Mouse (Mus musculus) lung, embryonic 16.5 days (tissue): Measurements from ENCODE around the gene Rptor. TPM values are rescaled to one million over a fixed set of nuclear protein-coding genes. Genes with fewer than 3 reads are reported as not detected.

ENCODE experiments used
- ATAC-seq: fragments of 200-750 bp; cut with Nextera tagmentation; 2 replicates; pipeline ENCODE4 v1.8.0; 2017; ENCODE audit warnings: low read depth, mild to moderate bottlenecking, moderate library complexity
- H3K27ac ChIP-seq: fragments of 300-500 bp; sonication (generic); 2 replicates; pipeline ENCODE4 v1.5.1; 2014; ENCODE audit warnings: mild to moderate bottlenecking, control low read depth, low read length
- H3K27me3 ChIP-seq: fragments of 300-500 bp; sonication (generic); 2 replicates; pipeline ENCODE4 v1.6.1; 2014; ENCODE audit warnings: low read depth, low read length, mixed read lengths; ENCODE audit not compliant: control insufficient read depth, insufficient read depth
- H3K36me3 ChIP-seq: fragments of 300-500 bp; sonication (generic); 2 replicates; pipeline ENCODE4 v1.6.1; 2014; ENCODE audit warnings: low read length; ENCODE audit not compliant: control insufficient read depth, insufficient read depth
- H3K4me1 ChIP-seq: fragments of 300-500 bp; sonication (generic); replicated peaks from 2 replicates; pipeline ENCODE4 v1.6.1; 2014; ENCODE audit warnings: low read length, mixed read lengths; ENCODE audit not compliant: control insufficient read depth, insufficient read depth
- H3K4me2 ChIP-seq: fragments of 300-500 bp; sonication (generic); 2 replicates; pipeline ENCODE4 v1.6.1; 2014; ENCODE audit warnings: low read depth, low read length, control low read depth
- H3K4me3 ChIP-seq: fragments of 300-500 bp; sonication (generic); 2 replicates; pipeline ENCODE4 v1.5.1; 2014; ENCODE audit warnings: mild to moderate bottlenecking, low read length, control low read depth
- H3K9ac ChIP-seq: fragments of 300-500 bp; sonication (generic); 2 replicates; pipeline ENCODE4 v1.6.1; 2014; ENCODE audit warnings: low read length, control low read depth
- H3K9me3 ChIP-seq: fragments of 300-500 bp; sonication (generic); 2 replicates; pipeline ENCODE4 v1.6.1; 2016; ENCODE audit warnings: low read length; ENCODE audit not compliant: control insufficient read depth
- WGBS: fragments of 180-500 bp; shearing (Covaris S2); extraction: QIAGEN DNeasy Blood & Tissue Kit; methylation state at CpG from one replicate; pipeline ENCODE4 v1.1.7; 2014; 5-methylcytosine and 5-hydroxymethylcytosine counted together
- polyA plus RNA-seq: library from polyadenylated mRNA; unstranded; fragments of >200 nt; fragmentation: Nextera tagmentation; extraction: Ambion mirVana; gene quantifications from 2 replicates; pipeline ENCODE4 v1.2.1, GENCODE M21; 2015

Rptor gene
- polyA plus RNA-seq, 1 experiment from 2014 or later: 7.1 TPM

GRCm38 (mm10) chr11:119937772-119938502 is 335.2 kb downstream of the Rptor start:
- Histone ChIP-seq H3K4me3 (no peak overlapping the region), H3K9ac (peak overlapping the region; percentile 12), H3K36me3 (no peaks in the 10 kb centered on the region), H3K27me3 (no peaks in the 10 kb centered on the region), H3K9me3 (no peaks in the 10 kb centered on the region), H3K4me2 (no peak overlapping the region), H3K27ac (peak overlapping the region; percentile 19; the same call in 1 of the 2 replicates), H3K4me1 (peaks cover 50% of the 10 kb centered on the region)
- no peak for ATAC-seq
- 55% methylated on average over 19 of the region's 19 CpGs for WGBS

DNA sequence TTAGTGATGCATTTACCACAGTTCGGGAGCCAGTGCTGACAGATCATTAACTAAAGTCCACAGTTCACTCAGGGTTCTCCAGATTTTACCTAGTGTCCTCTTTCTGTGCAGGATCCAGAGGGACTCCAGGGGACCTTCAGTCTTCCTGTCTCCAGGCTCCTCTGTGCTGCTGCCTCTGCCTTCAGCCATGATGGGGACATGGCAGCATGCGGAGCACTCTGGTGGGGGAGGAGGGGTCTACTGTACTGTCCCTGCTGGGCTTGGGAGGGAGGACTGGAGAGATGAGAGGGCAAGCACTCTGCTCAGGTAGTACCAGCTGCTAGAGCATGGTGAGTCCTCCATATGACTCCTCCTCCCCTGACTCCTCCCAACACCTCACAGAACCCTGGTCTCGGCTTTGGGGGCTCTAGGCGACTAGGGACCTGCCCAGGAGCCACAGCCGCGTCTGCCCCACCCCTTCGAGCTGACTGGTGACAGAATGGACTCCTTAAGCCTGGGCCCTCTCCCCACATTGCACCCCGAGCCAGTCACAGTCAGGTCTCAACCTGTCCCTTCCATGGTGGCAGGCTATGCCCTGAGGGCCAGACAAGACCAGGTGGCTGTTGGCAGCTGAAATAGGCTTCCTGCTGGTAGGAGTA is 336.5 kb downstream of the Rptor start:
- Histone ChIP-seq H3K4me3 (no peak overlapping the region), H3K4me1 (peaks cover 53% of the 10 kb centered on the region), H3K36me3 (no peaks in the 10 kb centered on the region), H3K9me3 (no peaks in the 10 kb centered on the region), H3K27ac (no peak overlapping the region), H3K27me3 (no peaks in the 10 kb centered on the region), H3K4me2 (no peak overlapping the region), H3K9ac (no peak overlapping the region)
- WGBS: 56% methylated on average over 8 of the region's 8 CpGs
- no peak for ATAC-seq

- 71% methylated on average over 4 of the region's 4 CpGs for WGBS
These were observed 337.0 kb downstream of the Rptor start for GRCm38 (mm10) chr11:119939711-119940106.

DNA sequence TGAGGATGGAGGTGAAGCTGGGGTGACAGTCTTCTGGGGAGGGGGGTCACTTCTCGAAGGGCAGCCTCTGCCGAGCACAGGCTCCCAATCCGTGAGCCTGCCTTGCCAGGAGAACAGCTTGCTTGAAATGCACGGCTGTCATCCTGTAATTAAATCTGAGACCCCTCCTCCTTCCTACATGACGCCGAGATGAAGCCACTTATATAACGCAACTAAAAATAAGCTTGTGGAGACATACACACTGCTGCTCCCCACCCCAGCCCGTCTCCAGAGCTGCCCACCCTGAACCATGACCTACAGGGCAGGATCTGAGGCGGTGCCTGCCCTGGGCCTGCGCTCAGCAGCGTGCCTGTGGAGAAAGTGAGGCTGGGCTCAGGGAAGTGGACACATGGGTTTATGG is 337.4 kb downstream of the Rptor start:
- Histone ChIP-seq H3K27ac (no peak overlapping the region), H3K4me2 (no peak overlapping the region), H3K9me3 (no peaks in the 10 kb centered on the region), H3K4me1 (peaks cover 62% of the 10 kb centered on the region), H3K4me3 (no peak overlapping the region), H3K27me3 (no peaks in the 10 kb centered on the region), H3K9ac (no peak overlapping the region), H3K36me3 (no peaks in the 10 kb centered on the region)
- ATAC-seq: no peak
- 62% methylated on average over 11 of the region's 11 CpGs for WGBS

More at GRCm38 (mm10) chr11:119939711-119940106, 337.0 kb downstream of the Rptor start:
- Histone ChIP-seq H3K36me3 (no peaks in the 10 kb centered on the region), H3K4me1 (peaks cover 58% of the 10 kb centered on the region), H3K9me3 (no peaks in the 10 kb centered on the region), H3K4me2 (no peak overlapping the region), H3K4me3 (no peak overlapping the region), H3K9ac (no peak overlapping the region), H3K27me3 (no peaks in the 10 kb centered on the region), H3K27ac (no peak overlapping the region)
- no peak for ATAC-seq

DNA sequence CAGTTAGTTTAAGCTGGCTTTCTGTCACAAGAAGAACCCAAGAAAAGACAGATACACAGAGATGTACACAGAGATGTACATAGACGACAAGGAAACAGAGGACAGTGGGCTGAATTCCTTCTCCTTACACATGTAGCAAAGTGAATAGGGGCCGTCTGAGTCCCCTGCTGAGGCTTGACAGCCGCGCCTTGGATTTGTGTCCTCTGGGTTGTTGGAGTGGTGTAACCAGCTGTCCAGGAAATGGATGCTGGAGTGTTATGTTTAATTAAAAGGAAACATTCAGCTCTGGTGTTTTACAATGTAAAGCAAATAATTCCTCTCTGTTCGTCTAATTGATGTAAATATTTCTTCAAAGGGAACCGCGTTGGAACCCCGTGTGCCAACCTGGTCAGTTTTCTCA is 339.1 kb downstream of the Rptor start:
- H3K9ac ChIP-seq: peak overlapping the region; percentile 71
- H3K4me1 ChIP-seq: peaks cover 61% of the 10 kb centered on the region
- no peak for ATAC-seq
- no peaks in the 10 kb centered on the region for H3K36me3 ChIP-seq
- 4% methylated on average over 8 of the region's 8 CpGs for WGBS
- H3K27me3 ChIP-seq: no peaks in the 10 kb centered on the region
- H3K27ac ChIP-seq: peak overlapping the region; percentile 88
- peak overlapping the region; percentile 72 for H3K4me3 ChIP-seq
- H3K9me3 ChIP-seq: no peaks in the 10 kb centered on the region
- peak overlapping the region; percentile 76 for H3K4me2 ChIP-seq

GRCm38 (mm10) chr11:119942201-119942726 is 339.6 kb downstream of the Rptor start:
- H3K4me1 ChIP-seq: peaks cover 56% of the 10 kb centered on the region
- peak overlapping the region; percentile 76 for H3K4me2 ChIP-seq
- peak overlapping the region; percentile 88 for H3K27ac ChIP-seq
- peak; percentile 59 for ATAC-seq
- H3K9me3 ChIP-seq: no peaks in the 10 kb centered on the region
- H3K4me3 ChIP-seq: peak overlapping the region; percentile 72
- H3K9ac ChIP-seq: peak overlapping the region; percentile 71
- H3K27me3 ChIP-seq: no peaks in the 10 kb centered on the region
- under 1% methylated on average over 35 of the region's 43 CpGs for WGBS
- H3K36me3 ChIP-seq: no peaks in the 10 kb centered on the region

DNA sequence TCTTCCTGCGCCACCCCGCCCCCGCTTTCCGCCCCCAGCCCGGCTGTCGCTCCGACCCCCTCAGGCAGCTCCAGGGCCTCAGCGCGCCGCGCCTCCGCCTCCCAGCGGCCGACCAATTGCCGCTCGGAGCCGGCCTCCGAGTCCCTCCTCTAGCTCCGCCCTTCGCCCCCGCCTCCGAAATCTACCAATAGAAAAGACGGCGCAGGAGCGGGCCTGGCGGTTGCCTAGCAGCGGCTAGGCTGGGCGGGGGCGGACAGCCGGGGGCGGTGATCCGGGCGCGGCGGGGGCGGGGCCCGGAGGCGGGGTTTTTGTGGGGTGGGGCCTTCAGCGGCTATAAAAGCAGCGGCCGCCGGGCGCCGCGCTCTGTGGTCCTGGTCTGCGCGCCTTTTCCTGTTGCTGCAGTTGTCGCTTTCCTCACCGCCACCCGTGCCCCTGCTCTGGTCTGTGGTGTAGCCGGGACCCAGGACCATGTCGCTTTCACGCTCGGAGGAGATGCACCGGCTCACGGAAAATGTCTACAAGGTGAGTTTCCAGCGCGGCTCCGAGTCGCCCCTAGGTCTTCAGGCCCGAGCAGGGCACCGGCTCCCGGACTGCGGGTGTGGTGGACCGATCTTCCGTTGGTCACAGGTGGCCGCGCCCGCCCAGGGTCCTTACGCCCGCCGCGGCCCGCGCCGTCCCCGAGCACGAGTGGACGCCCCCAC is 340.2 kb downstream of the Rptor start, which contains the start of gene Baiap2:
Gene Baiap2, plus strand, starts transcription at position 37 of the 701 bp plus-strand sequence.
- under 1% methylated on average over 74 of the region's 79 CpGs for WGBS
- Histone ChIP-seq H3K36me3 (no peaks in the 10 kb centered on the region), H3K9ac (peak within 1 kb of the TSS; percentile 82), H3K9me3 (no peaks in the 10 kb centered on the region), H3K27me3 (no peaks in the 10 kb centered on the region), H3K4me1 (peaks cover 50% of the 10 kb centered on the region), H3K27ac (peak within 1 kb of the TSS; percentile 88), H3K4me3 (peak within 1 kb of the TSS; percentile 82), H3K4me2 (peak within 1 kb of the TSS; percentile 93)
- peak; percentile 95 for ATAC-seq

DNA sequence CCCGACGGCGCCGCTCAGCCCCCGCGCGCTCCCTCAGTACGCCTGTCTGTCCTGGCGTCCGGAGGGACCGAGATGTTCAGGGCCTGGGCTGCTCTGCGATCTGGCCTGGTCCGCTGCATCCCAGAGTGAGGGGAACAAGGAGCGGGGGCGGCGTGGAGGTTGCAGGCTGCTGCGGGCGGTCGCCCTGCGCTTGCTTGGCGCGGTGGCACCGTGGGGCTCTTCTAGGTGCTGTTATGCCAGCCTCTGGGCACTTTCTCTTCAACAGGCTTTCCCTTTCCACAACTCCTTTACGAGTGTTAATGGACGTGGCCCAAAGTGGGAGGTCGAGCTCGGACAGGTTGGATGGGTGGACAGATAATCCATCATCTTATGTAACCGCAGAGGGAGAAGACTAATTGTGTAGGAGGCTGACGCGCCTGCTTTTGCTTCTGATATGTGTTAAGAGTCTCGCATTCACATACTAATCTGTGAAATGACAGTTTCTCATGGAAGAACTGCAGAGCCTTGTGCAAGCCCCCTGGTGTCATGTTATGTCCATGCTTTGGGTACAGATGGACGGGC is 340.8 kb downstream of the Rptor start:
- under 1% methylated on average over 32 of the region's 32 CpGs for WGBS
- H3K27ac ChIP-seq: peak overlapping the region; percentile 51
- no peaks in the 10 kb centered on the region for H3K36me3 ChIP-seq
- H3K4me1 ChIP-seq: peaks cover 44% of the 10 kb centered on the region
- peak overlapping the region; percentile 82 for H3K9ac ChIP-seq
- no peaks in the 10 kb centered on the region for H3K27me3 ChIP-seq
- no peaks in the 10 kb centered on the region for H3K9me3 ChIP-seq
- peak overlapping the region; percentile 93 for H3K4me2 ChIP-seq
- peak; percentile 21 for ATAC-seq
- peak overlapping the region; percentile 82 for H3K4me3 ChIP-seq
